Mouse (Mus musculus) limb, embryonic 15.5 days (tissue): ENCODE data around the gene Coa3. TPM values are rescaled to one million over a fixed set of nuclear protein-coding genes. Genes with fewer than 3 reads are reported as not detected.
A peak's percentile ranks its signal among the peaks of the same experiment; 100 is the strongest.

Experiments used
- ATAC-seq: fragments of 200-750 bp; cut with Nextera tagmentation; 2 replicates; pipeline ENCODE4 v1.8.0; 2017; ENCODE audit warnings: low read depth, moderate TSS enrichment; ENCODE audit not compliant: insufficient number of reproducible peaks, low FRiP score, low TSS enrichment
- H3K27ac ChIP-seq: fragments of 300-500 bp; sonication (generic); 2 replicates; pipeline ENCODE4 v1.5.1; 2015; ENCODE audit warnings: moderate library complexity, mild to moderate bottlenecking, inconsistent platforms
- H3K27me3 ChIP-seq: fragments of 300-500 bp; sonication (generic); 2 replicates; pipeline ENCODE4 v1.6.1; 2015; ENCODE audit warnings: inconsistent platforms
- H3K36me3 ChIP-seq: fragments of 300-500 bp; sonication (generic); 2 replicates; pipeline ENCODE4 v1.6.1; 2015; ENCODE audit warnings: inconsistent platforms
- H3K4me1 ChIP-seq: fragments of 300-500 bp; sonication (generic); 2 replicates; pipeline ENCODE4 v1.6.1; 2015; ENCODE audit warnings: inconsistent platforms
- H3K4me2 ChIP-seq: fragments of 300-500 bp; sonication (generic); 2 replicates; pipeline ENCODE4 v1.6.1; 2015; ENCODE audit warnings: mild to moderate bottlenecking, inconsistent platforms
- H3K4me3 ChIP-seq: fragments of 300-500 bp; sonication (generic); 2 replicates; pipeline ENCODE4 v1.5.1; 2015; ENCODE audit warnings: mild to moderate bottlenecking, inconsistent platforms
- H3K9ac ChIP-seq: fragments of 300-500 bp; sonication (generic); 2 replicates; pipeline ENCODE4 v1.6.1; 2015; ENCODE audit warnings: inconsistent platforms
- H3K9me3 ChIP-seq: fragments of 300-500 bp; sonication (generic); 2 replicates; pipeline ENCODE4 v1.6.1; 2016; ENCODE audit warnings: inconsistent platforms
- WGBS: fragments of 180-500 bp; shearing (Covaris S2); methylation state at CpG from one replicate; pipeline ENCODE4 v1.1.7; 2015; 5-methylcytosine and 5-hydroxymethylcytosine counted together
- polyA plus RNA-seq: library from polyadenylated mRNA; unstranded; fragments of >200 nt; fragmentation: Nextera tagmentation; extraction: Ambion mirVana; gene quantifications from 2 replicates; pipeline ENCODE4 v1.2.1, GENCODE M21; 2015

Gene Coa3
- polyA plus RNA-seq, 1 experiment from 2014 or later, result 154 TPM

DNA sequence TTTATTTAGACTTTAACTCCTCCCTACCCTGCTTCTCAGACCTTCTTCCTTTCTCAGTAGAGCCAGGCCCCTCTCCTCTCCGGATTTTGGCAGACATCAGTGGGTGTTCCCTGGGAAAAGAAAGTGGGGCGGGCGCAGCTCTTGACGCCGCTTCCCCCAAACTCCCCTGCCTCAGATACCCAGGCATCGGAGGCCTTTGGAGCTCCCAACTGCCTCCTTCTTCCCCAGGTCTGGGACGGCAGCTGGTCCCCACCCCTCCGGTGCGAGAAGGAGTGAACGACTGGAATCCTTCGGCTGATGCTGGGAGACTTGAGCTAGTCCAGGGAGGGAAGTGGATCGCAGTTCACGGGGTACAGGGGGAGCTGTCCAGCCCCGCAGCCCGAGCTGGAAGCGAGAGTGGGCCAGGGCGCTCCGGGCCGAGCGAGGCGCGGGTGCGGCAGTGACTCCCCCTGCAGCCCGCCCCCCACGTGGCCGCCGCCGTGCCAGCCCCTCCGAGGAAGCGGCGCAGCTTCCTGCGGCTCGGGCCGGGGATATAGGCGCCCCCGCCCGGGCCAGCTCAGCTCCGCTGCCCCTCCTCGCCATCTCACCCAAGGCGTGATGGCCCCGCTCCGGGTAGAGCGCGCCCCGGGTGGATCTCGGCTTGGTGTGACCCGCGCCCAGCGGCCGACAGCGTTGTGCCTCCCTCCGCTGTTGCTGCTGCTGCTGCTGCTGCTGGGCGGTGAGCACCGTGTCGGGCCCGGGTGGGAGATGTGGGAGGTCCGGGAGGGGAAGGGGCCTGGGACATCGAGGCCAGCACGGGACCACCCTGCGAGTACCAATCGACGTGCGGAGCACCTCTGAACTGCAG is 32.8 kb downstream of the Coa3 start, which contains the start of gene Ramp2:
Gene Ramp2, plus strand, starts transcription at position 174 of the 847 bp plus-strand sequence.
- Histone ChIP-seq H3K9me3 (no peaks in the 10 kb centered on the region), H3K36me3 (no peaks in the 10 kb centered on the region), H3K27me3 (peaks cover 12% of the 10 kb centered on the region), H3K27ac (peak within 1 kb of the TSS; percentile 82), H3K9ac (peak within 1 kb of the TSS; percentile 67), H3K4me2 (peak within 1 kb of the TSS; percentile 96), H3K4me3 (peak within 1 kb of the TSS; percentile 64), H3K4me1 (peaks cover 33% of the 10 kb centered on the region)
- WGBS, result under 1% methylated on average over 61 of the region's 63 CpGs
- ATAC-seq, result peak; percentile 69

DNA sequence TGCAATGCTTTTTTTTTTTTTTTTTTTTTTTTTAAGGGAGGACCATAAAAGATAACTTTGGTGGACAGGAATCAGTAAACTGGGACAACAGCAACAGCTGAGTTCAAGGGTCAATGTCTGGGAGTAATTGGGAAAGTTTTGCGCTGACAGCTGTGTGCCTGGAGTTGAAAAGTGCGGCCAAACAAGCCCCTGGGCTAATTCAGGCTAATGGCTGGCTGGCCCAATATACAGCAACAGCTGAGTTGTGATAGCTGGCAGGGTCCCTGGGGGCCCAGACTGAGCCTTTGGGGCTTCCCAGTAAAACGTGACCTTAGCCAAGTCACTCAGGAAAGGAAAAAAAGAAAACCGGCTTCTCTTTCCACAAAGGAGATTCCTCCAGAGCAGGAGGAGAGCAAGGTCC is 33.8 kb downstream of the Coa3 start:
- H3K9ac ChIP-seq, result no peak overlapping the region
- H3K27me3 ChIP-seq, result peaks cover 12% of the 10 kb centered on the region
- H3K36me3 ChIP-seq, result no peaks in the 10 kb centered on the region
- H3K9me3 ChIP-seq, result no peaks in the 10 kb centered on the region
- no peak overlapping the region for H3K4me3 ChIP-seq
- no peak overlapping the region for H3K4me2 ChIP-seq
- peaks cover 33% of the 10 kb centered on the region for H3K4me1 ChIP-seq
- WGBS, result 3% methylated on average over 4 of the region's 4 CpGs
- ATAC-seq, result no peak
- no peak overlapping the region for H3K27ac ChIP-seq

DNA sequence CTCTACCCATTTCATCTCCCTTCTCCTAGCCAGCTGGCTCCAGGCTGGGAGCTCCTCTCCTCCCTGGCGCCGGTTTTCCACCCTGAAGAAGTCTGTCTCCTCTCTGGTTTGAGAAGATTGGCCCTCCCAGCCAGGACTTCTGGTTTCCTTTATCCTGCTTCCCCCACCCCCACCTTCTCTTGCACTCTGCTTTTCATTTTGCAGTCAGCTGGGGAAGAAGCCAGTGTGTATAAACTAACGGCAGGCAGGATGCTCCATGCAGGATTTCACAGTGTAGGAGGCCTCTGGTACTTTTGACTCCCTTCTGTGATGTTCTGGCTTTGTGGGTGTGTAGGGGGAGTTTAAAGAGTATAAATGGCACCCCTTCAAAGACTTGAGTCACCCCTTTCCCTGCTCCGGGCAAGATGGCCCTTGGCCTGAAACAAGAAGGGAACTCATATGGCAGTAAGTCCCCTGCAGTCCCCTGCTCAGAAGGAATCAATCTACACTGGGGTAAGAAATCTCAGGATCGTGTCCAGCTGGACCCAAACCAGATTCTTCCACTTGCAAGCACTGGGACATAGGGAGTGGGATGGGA is 40.8 kb downstream of the Coa3 start:
- ATAC-seq, result 0 out of 2 replicates have a peak, but pooled peaks have one; percentile 52
- Histone ChIP-seq H3K4me2 (no peak overlapping the region), H3K9me3 (no peaks in the 10 kb centered on the region), H3K4me1 (peaks cover 12% of the 10 kb centered on the region; the same call in 1 of the 2 replicates), H3K27me3 (no peaks in the 10 kb centered on the region; the same call in 1 of the 2 replicates), H3K36me3 (no peaks in the 10 kb centered on the region), H3K27ac (peak overlapping the region; percentile 75), H3K9ac (no peak overlapping the region), H3K4me3 (no peak overlapping the region)
- WGBS, result 16% methylated on average over 5 of the region's 5 CpGs

DNA sequence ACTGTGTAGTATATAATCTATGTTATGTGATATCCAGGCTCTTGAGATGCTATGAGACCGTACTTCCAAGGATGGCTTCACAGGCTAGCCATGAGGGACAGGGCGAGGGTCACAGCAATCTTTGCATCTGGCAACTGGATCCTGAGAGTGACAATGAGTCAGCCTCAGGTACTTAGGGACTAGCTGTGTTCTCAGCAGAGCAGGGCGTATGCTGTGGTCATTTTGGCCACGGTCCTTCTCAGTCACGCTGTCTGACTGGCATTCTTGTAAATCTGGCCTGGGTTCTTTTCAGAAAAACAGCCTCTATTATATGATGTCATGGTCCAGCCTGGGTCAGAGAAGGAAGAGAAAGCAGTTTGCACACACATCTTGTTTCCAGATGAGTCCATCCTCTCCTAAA is 42.1 kb downstream of the Coa3 start:
- ATAC-seq, result no peak
- no peak overlapping the region for H3K9ac ChIP-seq
- H3K4me2 ChIP-seq, result no peak overlapping the region
- H3K27ac ChIP-seq, result no peak overlapping the region
- no peaks in the 10 kb centered on the region for H3K36me3 ChIP-seq
- H3K4me3 ChIP-seq, result no peak overlapping the region
- no peaks in the 10 kb centered on the region; the same call in 1 of the 2 replicates for H3K27me3 ChIP-seq
- WGBS, result 87% methylated on average over 5 of the region's 5 CpGs
- H3K4me1 ChIP-seq, result peaks cover 20% of the 10 kb centered on the region
- no peaks in the 10 kb centered on the region for H3K9me3 ChIP-seq

DNA sequence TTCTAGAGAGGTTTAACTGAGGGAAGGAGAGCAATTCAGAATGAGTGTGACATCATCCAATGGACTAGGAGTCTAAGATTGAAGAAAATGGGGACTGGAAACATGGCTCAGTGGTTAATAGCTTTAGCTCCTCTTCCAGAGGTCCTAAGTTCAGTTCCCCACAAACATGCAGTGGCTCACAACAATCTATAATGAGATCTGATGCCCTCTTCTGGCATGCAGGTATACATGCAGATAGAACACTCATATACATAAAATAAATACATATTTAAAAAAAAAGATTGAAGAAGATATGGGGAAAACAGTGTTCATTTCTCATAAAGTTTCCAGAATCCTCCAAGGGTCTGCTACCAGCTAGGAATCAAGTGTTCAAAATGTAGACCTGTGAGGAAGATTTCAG is 43.5 kb downstream of the Coa3 start:
- no peak overlapping the region for H3K4me2 ChIP-seq
- no peak overlapping the region for H3K27ac ChIP-seq
- no peaks in the 10 kb centered on the region for H3K27me3 ChIP-seq
- H3K4me3 ChIP-seq, result no peak overlapping the region
- no peak overlapping the region for H3K9ac ChIP-seq
- no peaks in the 10 kb centered on the region for H3K36me3 ChIP-seq
- ATAC-seq, result no peak
- H3K9me3 ChIP-seq, result no peaks in the 10 kb centered on the region
- peaks cover 34% of the 10 kb centered on the region for H3K4me1 ChIP-seq

DNA sequence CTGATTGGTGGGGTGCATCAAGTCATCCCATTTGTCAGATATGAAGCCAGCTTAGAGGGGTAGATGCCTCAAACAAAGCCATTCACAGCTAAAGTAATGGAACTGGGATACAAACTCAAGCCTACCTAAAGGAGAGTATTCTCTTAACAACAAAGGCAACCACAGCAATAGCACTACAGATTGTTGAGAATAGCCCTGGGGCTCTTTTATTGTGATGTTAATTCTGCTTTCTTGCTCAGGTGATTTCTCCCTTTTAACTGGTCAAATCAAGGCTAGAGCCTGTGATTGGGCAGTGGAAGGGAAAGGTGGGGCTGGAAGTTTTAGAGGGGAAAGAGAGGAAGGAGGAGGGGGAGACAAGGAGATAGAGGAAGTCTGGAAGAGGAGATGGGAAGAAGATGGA is 44.8 kb downstream of the Coa3 start:
- Histone ChIP-seq H3K9me3 (no peaks in the 10 kb centered on the region), H3K4me1 (peaks cover 45% of the 10 kb centered on the region), H3K4me3 (no peak overlapping the region), H3K4me2 (no peak overlapping the region), H3K27me3 (no peaks in the 10 kb centered on the region), H3K36me3 (no peaks in the 10 kb centered on the region), H3K9ac (no peak overlapping the region), H3K27ac (no peak overlapping the region)
- ATAC-seq, result no peak

DNA sequence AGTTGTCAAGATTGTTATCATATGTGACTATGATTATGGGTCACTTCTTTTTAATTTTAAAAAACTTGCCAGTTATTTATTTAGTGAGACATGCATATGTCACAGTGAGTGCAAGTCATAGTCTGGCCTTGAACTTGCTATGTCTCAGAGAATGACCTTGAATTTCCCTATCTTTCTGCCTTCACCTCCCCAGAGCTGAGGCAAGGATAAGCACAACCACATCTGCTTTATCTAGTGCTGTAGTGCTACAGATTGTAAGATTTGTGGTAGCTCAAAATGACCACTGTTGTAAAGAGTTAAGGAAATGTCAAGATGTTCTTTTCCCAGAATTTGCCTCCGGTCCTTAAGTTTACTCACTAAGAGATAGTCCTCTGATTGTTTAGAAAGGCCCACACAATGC is 45.7 kb downstream of the Coa3 start:
- Histone ChIP-seq H3K36me3 (no peaks in the 10 kb centered on the region), H3K4me1 (peaks cover 43% of the 10 kb centered on the region), H3K4me3 (no peak overlapping the region), H3K9me3 (no peaks in the 10 kb centered on the region), H3K4me2 (no peak overlapping the region), H3K27ac (no peak overlapping the region), H3K27me3 (no peaks in the 10 kb centered on the region), H3K9ac (no peak overlapping the region)
- WGBS, result 92% methylated on average over 1 of the region's 1 CpGs
- ATAC-seq, result no peak

DNA sequence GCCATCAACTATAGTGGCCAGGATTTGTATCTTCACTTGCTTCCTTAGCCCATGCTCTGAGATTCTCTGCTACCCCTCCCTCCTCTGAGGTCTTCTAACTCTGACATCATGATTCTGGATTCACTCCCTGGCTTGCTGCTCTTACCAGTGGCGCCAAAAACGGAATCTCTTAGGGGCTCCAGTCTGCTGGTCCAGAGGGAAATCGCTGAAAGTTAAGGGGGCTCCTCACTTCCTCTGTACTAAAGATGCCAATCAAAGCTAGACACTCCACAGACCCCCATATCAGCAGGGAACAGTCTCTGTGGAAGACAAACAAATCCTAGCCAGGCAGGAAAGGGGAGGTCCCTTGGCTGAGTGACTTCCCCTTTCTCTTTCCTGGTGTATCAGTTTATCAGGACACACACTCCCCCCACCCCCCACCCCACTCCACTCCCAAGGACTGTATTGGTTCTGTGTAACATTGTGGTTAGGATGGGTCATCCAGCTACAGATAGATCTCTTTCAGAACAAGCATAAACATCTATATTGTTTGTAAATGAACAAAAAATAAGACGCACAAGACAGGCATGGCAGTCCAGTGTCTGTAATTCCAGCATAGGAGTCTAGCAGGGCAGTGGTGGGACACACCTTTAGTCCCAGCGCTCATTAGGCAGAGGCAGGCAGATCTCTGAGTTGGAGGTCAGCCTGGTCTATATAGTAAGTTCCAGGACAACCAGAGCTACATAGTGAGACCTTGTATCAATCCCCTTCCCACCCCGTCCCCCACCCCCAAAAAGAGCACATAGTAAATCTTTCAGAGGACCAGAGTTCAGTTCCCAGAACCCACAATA is 46.7 kb downstream of the Coa3 start:
- Histone ChIP-seq H3K4me2 (peak overlapping the region; percentile 37; the same call in 1 of the 2 replicates), H3K9me3 (no peaks in the 10 kb centered on the region), H3K9ac (no peak overlapping the region), H3K27ac (peak overlapping the region; percentile 78), H3K4me3 (peak overlapping the region; percentile 19; the same call in 1 of the 2 replicates), H3K27me3 (no peaks in the 10 kb centered on the region), H3K4me1 (peaks cover 36% of the 10 kb centered on the region), H3K36me3 (no peaks in the 10 kb centered on the region)
- ATAC-seq, result peak; percentile 63
- WGBS, result 46% methylated on average over 6 of the region's 6 CpGs

DNA sequence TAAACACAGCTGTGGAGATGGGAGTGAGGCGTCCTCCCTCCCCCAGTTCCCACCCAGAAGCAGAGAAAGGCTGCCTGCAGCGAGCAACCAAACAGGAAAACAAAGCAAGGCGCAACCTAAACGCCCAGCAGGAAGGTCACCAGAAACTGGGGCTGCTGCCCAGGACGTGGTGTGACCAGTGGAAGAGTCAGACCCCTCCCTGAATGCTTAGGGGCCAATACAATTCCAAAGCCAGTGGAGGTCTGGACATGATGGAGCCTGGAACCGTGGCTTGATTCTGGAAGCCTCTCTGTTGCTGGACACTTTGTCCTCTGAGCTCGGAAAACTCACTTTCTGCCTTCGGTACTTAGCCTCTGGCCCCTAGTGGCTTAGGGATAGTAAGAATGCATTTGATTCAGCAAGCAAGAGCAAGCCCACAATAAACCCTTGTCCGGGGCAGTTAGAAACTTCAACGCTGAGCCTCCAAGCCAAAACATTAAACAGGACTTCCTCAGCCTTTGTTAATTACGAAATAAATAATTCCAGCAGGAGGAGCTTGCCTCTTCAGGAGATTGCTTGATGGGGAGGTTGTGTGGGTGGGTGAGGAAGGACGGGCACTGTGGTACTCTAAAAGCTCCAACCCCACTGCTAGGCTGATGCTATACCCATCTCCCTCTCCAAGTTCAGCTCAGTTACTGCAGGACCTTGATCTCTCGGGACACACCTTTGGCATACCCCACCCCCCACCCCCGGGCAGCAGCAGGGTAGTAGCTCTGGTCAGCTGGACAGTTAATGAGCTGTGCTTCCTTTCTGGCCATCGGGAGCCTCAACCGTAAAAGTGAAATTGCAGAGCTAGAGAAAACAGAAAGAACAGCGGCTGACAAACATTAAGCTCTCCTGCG is 47.7 kb downstream of the Coa3 start:
- Histone ChIP-seq H3K4me1 (peaks cover 34% of the 10 kb centered on the region), H3K9ac (no peak overlapping the region), H3K36me3 (no peaks in the 10 kb centered on the region), H3K27ac (peak overlapping the region; percentile 78), H3K4me3 (peak overlapping the region; percentile 19), H3K27me3 (no peaks in the 10 kb centered on the region), H3K9me3 (no peaks in the 10 kb centered on the region), H3K4me2 (peak overlapping the region; percentile 37)
- 7% methylated on average over 18 of the region's 18 CpGs for WGBS
- no peak for ATAC-seq

DNA sequence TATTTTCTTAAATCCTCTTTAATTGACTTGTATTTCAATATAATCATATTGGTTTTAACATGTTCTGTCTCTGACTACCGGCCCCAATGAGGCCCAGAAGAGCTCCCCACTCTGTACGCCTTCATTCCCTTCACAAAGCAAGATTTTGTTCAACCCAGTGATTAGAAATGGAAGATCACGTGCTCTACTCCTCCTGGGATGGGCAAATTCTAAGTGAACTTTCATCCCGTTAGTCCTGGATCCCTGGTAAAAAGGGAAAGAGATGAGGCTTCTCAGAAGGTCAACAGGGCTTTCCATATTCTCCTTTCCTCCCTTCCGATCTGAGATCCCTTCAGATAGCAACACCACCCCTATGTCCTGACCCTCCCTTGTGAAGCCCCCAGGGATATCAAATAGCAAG is 48.4 kb downstream of the Coa3 start:
- no peaks in the 10 kb centered on the region for H3K36me3 ChIP-seq
- no peaks in the 10 kb centered on the region for H3K9me3 ChIP-seq
- H3K27me3 ChIP-seq, result no peaks in the 10 kb centered on the region
- peak overlapping the region; percentile 37 for H3K4me2 ChIP-seq
- peak overlapping the region; percentile 78 for H3K27ac ChIP-seq
- H3K9ac ChIP-seq, result no peak overlapping the region
- no peak overlapping the region for H3K4me3 ChIP-seq
- 25% methylated on average over 5 of the region's 5 CpGs for WGBS
- H3K4me1 ChIP-seq, result peaks cover 34% of the 10 kb centered on the region
- ATAC-seq, result no peak

DNA sequence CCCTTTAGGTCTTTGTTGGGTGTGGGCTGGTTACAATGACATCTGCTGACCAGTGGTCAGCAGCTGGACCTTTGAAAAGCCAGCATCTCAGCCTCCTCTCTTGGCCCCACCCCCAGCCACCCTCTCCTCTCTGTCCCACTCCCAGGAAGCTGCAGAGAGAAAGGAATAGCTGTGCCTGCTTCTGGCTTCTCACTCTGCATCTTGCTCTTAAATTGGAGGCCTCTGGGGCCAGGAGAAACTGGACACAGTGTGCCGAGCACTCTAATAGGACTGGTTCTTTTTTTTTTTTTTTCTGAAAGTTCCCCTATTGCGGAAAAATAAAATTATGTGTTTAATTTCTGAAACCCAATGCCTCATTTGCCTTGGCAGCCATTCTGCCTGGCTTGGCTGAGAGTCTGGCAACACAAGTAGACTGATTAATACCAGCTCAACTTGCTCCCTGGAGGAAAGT is 48.8 kb downstream of the Coa3 start:
- Histone ChIP-seq H3K4me2 (peak overlapping the region; percentile 37; the same call in 1 of the 2 replicates), H3K9ac (no peak overlapping the region), H3K27me3 (no peaks in the 10 kb centered on the region), H3K4me1 (peaks cover 34% of the 10 kb centered on the region), H3K9me3 (no peaks in the 10 kb centered on the region), H3K27ac (peak overlapping the region; percentile 78), H3K4me3 (no peak overlapping the region), H3K36me3 (no peaks in the 10 kb centered on the region)
- no peak for ATAC-seq
- WGBS, result 10% methylated on average over 2 of the region's 2 CpGs
